Comparison of ENCODE assay signal across 30 mouse cellular contexts in the genomic region with DNA sequence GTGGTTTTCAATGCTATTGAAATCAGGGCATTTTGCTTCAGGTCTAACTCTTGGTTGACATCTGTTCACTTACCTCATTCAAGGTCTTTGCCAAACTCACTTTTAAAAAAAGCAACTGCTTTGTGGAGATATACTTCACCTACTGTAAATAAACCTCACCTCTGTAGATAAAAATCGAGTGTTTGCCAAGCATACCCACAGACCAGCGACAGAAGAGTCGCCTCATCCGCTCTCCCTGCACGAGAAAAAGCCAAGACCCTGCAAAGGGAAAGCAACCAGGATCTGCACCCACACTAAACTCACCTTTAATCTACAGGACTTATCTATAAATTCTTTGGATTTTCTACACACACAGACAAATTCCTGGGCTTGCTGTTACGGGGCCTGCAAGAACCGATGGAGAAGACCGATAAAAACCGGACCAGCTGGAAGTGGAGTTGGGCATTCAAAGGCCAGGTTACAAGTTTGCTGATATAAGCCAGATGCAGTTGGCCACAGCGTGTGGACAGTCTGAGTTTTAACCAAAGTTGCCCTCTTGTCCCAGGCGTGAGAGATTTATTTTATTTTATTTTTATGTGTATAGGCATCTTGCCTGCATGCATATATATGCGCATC. TPM values are rescaled to one million over a fixed set of nuclear protein-coding genes. Genes with fewer than 3 reads are reported as not detected.
DNase-seq lines count a peak whose midpoint lies in the region; ATAC-seq and TF ChIP-seq lines count a peak whose summit lies in the region.
"Had no signal": no experiment of that assay in that cellular context is flagged by ENCODE, and none has a peak within 500 bp of the region (broad histone marks: within the 10 kb centered on the region; RNA-seq: fewer than 3 reads in every experiment).

No protein-coding gene starts in this region.

- ATAC-seq in heart, embryonic 12.5 days (ENCODE audit: insufficient number of reproducible peaks, low FRiP score): no peak
- no peak for ATAC-seq in liver, embryonic 14.5 days (ENCODE audit: insufficient read depth)
- ATAC-seq in liver, postnatal 0 days: no peak
- ATAC-seq: forebrain, embryonic 15.5 days; midbrain, embryonic 13.5 days; Patski had no signal

- peak overlapping the region; percentile 32; the same call in 1 of the 2 replicates for H3K27ac ChIP-seq in heart, embryonic 12.5 days (ENCODE audit: poor library complexity, severe bottlenecking)
- no peak overlapping the region; the same call in 1 of the 2 replicates for H3K27ac ChIP-seq in liver, embryonic 14.5 days
- H3K27ac ChIP-seq in liver, postnatal 0 days (ENCODE audit: low read depth): no peak overlapping the region
- H3K27ac ChIP-seq: forebrain, embryonic 10.5 days; forebrain, embryonic 15.5 days; hindbrain, embryonic 10.5 days; hindbrain, embryonic 15.5 days; limb, embryonic 10.5 days; limb, embryonic 15.5 days; macrophage; midbrain, embryonic 13.5 days had no signal

- intact Hi-C loops in heart, postnatal 10 days (cut with DNase I): no loop called here

- peaks cover 75% of the 10 kb centered on the region for H3K4me1 ChIP-seq in heart, embryonic 12.5 days (replicated peaks)
- H3K4me1 ChIP-seq in liver, embryonic 14.5 days (replicated peaks; ENCODE audit: control insufficient read depth in 2 of 2, insufficient read depth in 2 of 2, low read length in 1 of 2): peaks cover 54 to 84% of the 10 kb centered on the region in 2 experiments
- peaks cover 48% of the 10 kb centered on the region for H3K4me1 ChIP-seq in liver, postnatal 0 days (ENCODE audit: insufficient read depth)
- H3K4me1 ChIP-seq: forebrain, embryonic 15.5 days; hindbrain, embryonic 15.5 days; midbrain, embryonic 13.5 days had no signal

- no peaks in the 10 kb centered on the region for H3K36me3 ChIP-seq in heart, embryonic 12.5 days
- no peaks in the 10 kb centered on the region for H3K36me3 ChIP-seq in liver, embryonic 14.5 days (replicated peaks; ENCODE audit: control insufficient read depth, insufficient read depth, low read depth)
- no peaks in the 10 kb centered on the region for H3K36me3 ChIP-seq in liver, postnatal 0 days (replicated peaks; ENCODE audit: insufficient read depth, low read length)
- H3K36me3 ChIP-seq: forebrain, embryonic 10.5 days; forebrain, embryonic 15.5 days; heart, embryonic 13.5 days; hindbrain, embryonic 10.5 days; hindbrain, embryonic 15.5 days; limb, embryonic 10.5 days; limb, embryonic 15.5 days; midbrain, embryonic 13.5 days had no signal

- DNase-seq in heart, postnatal 10 days: no peak
- DNase-seq in liver, embryonic 14.5 days (ENCODE audit: low read depth in 3 of 3, low spot score in 3 of 3): no peak
- DNase-seq in liver, postnatal 0 days: no peak
- DNase-seq in urinary bladder, adult 18-20 months (ENCODE audit: low spot score in 2 of 2): peak; percentile 34 to 70
- DNase-seq in urinary bladder, postnatal 25 days (ENCODE audit: low spot score): no peak
- peak; percentile 30 for DNase-seq in yolk sac, embryonic 10.5 days (ENCODE audit: low spot score)
- DNase-seq: adrenal gland, postnatal 14 days; cerebellum, adult 11 months; cerebellum, adult 9-10 months; cerebellum, postnatal 36 days; gastrocnemius, postnatal 25 days; heart, adult 11 months; heart, postnatal 14 days; kidney, adult 18-20 months; kidney, postnatal 10 days; layer of hippocampus, adult 9-11 months; thymus, adult 2 months; thymus, postnatal 36 days had no signal

- no peak overlapping the region for H3K4me2 ChIP-seq in heart, embryonic 12.5 days
- H3K4me2 ChIP-seq in liver, embryonic 14.5 days (ENCODE audit: low read depth): peak overlapping the region; percentile 64
- no peak overlapping the region for H3K4me2 ChIP-seq in liver, postnatal 0 days (ENCODE audit: low read depth, low read length)
- H3K4me2 ChIP-seq: forebrain, embryonic 15.5 days; heart, embryonic 13.5 days; hindbrain, embryonic 15.5 days; limb, embryonic 15.5 days; midbrain, embryonic 13.5 days had no signal

- H3K9me3 ChIP-seq in heart, embryonic 12.5 days (replicated peaks): no peaks in the 10 kb centered on the region
- no peaks in the 10 kb centered on the region for H3K9me3 ChIP-seq in liver, embryonic 14.5 days (ENCODE audit: control insufficient read depth, low read length)
- H3K9me3 ChIP-seq in liver, postnatal 0 days (ENCODE audit: low read length): no peaks in the 10 kb centered on the region
- H3K9me3 ChIP-seq: forebrain, embryonic 10.5 days; forebrain, embryonic 15.5 days; heart, embryonic 13.5 days; hindbrain, embryonic 10.5 days; hindbrain, embryonic 15.5 days; limb, embryonic 10.5 days; limb, embryonic 15.5 days; midbrain, embryonic 13.5 days had no signal

- H3K27me3 ChIP-seq in heart, embryonic 12.5 days (replicated peaks): no peaks in the 10 kb centered on the region
- no peaks in the 10 kb centered on the region for H3K27me3 ChIP-seq in liver, embryonic 14.5 days (ENCODE audit: control insufficient read depth, insufficient read depth, low read length)
- no peaks in the 10 kb centered on the region for H3K27me3 ChIP-seq in liver, postnatal 0 days (ENCODE audit: insufficient read depth, low read length)
- H3K27me3 ChIP-seq: forebrain, embryonic 15.5 days; heart, embryonic 13.5 days; hindbrain, embryonic 15.5 days; limb, embryonic 15.5 days; midbrain, embryonic 13.5 days; Patski had no signal

- 62% methylated on average over 12 of the region's 12 CpGs for WGBS in heart, embryonic 12.5 days
- 80% methylated on average over 12 of the region's 12 CpGs for WGBS in liver, embryonic 14.5 days (ENCODE audit: insufficient replicate concordance)
- 76% methylated on average over 12 of the region's 12 CpGs for WGBS in liver, postnatal 0 days (ENCODE audit: insufficient replicate concordance)

- no peak overlapping the region for H3K9ac ChIP-seq in heart, embryonic 12.5 days
- no peak overlapping the region; the same call in 1 of the 2 replicates for H3K9ac ChIP-seq in liver, embryonic 14.5 days (replicated peaks)
- no peak overlapping the region for H3K9ac ChIP-seq in liver, postnatal 0 days (replicated peaks)
- H3K9ac ChIP-seq: forebrain, embryonic 15.5 days; heart, embryonic 13.5 days; hindbrain, embryonic 15.5 days; limb, embryonic 15.5 days; midbrain, embryonic 13.5 days had no signal

- H3K4me3 ChIP-seq in heart, embryonic 12.5 days: no peak overlapping the region
- no peak overlapping the region for H3K4me3 ChIP-seq in liver, embryonic 14.5 days (ENCODE audit: insufficient read depth in 1 of 2, low read depth in 2 of 2, low read length in 2 of 2)
- no peak overlapping the region for H3K4me3 ChIP-seq in liver, postnatal 0 days (ENCODE audit: low read depth, low read length)
- H3K4me3 ChIP-seq: forebrain, embryonic 10.5 days; forebrain, embryonic 15.5 days; heart, embryonic 13.5 days; hindbrain, embryonic 10.5 days; hindbrain, embryonic 15.5 days; limb, embryonic 10.5 days; limb, embryonic 15.5 days; midbrain, embryonic 13.5 days had no signal

- TF ChIP-seq EP300 in liver, embryonic 14.5 days (IDR thresholded peaks at IDR 0.05; ENCODE audit: low read depth): no peak
- TF ChIP-seq EP300 in liver, postnatal 0 days (IDR thresholded peaks at IDR 0.05; ENCODE audit: low read depth): no peak

- TF ChIP-seq CTCF in liver, embryonic 14.5 days (IDR thresholded peaks at IDR 0.05; ENCODE audit: low read depth): no peak
- no peak for TF ChIP-seq CTCF in liver, postnatal 0 days (IDR thresholded peaks at IDR 0.05; ENCODE audit: low read depth)

RNA-seq across cellular contexts. Expression of a gene that starts 39.5 kb away (rescaled TPM):
- polyA plus RNA-seq in heart, embryonic 12.5 days (2016; fragmentation: Nextera tagmentation; extraction: Ambion mirVana): 131 and 135 TPM in 2 replicates
- 10 to 100 TPM; 60.3 to 61.0 TPM for total RNA-seq in heart, postnatal 10 days (2021)
- 12.9 and 14.7 TPM in 2 replicates for polyA plus RNA-seq in liver, embryonic 14.5 days (2012; rRNA removed)
- polyA plus RNA-seq in liver, embryonic 14.5 days (2014; fragmentation: Nextera tagmentation; extraction: Ambion mirVana): 17.6 and 18.4 TPM in 2 replicates
- polyA plus RNA-seq in liver, postnatal 0 days (2015; fragmentation: Nextera tagmentation; extraction: Ambion mirVana): 16.4 and 17.2 TPM in 2 replicates

RNA-seq across cellular contexts. Expression of a gene that starts 53.2 kb away (rescaled TPM):
- polyA plus RNA-seq in heart, embryonic 12.5 days (2016; fragmentation: Nextera tagmentation; extraction: Ambion mirVana): 271 and 284 TPM in 2 replicates
- 10 to 100 TPM; 49.9 to 53.2 TPM for total RNA-seq in heart, postnatal 10 days (2021)
- polyA plus RNA-seq in liver, embryonic 14.5 days (2012; rRNA removed): 24.6 and 34.7 TPM in 2 replicates
- 31.4 and 41.2 TPM in 2 replicates for polyA plus RNA-seq in liver, embryonic 14.5 days (2014; fragmentation: Nextera tagmentation; extraction: Ambion mirVana)
- polyA plus RNA-seq in liver, postnatal 0 days (2015; fragmentation: Nextera tagmentation; extraction: Ambion mirVana): 137 and 167 TPM in 2 replicates
- total RNA-seq: megakaryocyte-erythroid progenitor cell, adult 5-6 weeks had no signal

Comparison
In these comparisons a context has a peak if more than half of its experiments do, and no peak if none do; other contexts are left out.
1. DNase-seq: peak in urinary bladder, adult 18-20 months (2 of 2) and yolk sac, embryonic 10.5 days (single experiment); none in heart, postnatal 10 days (0 of 2), liver, embryonic 14.5 days (0 of 3), liver, postnatal 0 days (single experiment) and urinary bladder, postnatal 25 days (single experiment).